Mouse (Mus musculus) heart, postnatal 25 days (tissue): ENCODE measurements around the gene Drg1. TPM values are rescaled to one million over a fixed set of nuclear protein-coding genes. Genes with fewer than 3 reads are reported as not detected.
"Not testable (repeated sequence)": the region's sequence is repeated elsewhere in the genome, so short reads cannot be mapped to it uniquely, and the experiment has no call there.

Experiments used
- DNase-seq: peaks from one replicate; pipeline ENCODE4 v3.0.0; 2022; ENCODE audit warnings: low spot score
- intact Hi-C: fragments of 180-260 bp; cut with DNase I; formaldehyde crosslinking; loops from one replicate; pipeline ENCODE4 v1.15.1; 2025
- total RNA-seq, 2 experiments: library from RNA; stranded (reverse); gene quantifications; 2 replicates each; pipeline ENCODE4 v1.2.3; 2021

Drg1 gene
- total RNA-seq, 2 experiments from 2014 or later = 58.0 to 65.0 TPM

DNA sequence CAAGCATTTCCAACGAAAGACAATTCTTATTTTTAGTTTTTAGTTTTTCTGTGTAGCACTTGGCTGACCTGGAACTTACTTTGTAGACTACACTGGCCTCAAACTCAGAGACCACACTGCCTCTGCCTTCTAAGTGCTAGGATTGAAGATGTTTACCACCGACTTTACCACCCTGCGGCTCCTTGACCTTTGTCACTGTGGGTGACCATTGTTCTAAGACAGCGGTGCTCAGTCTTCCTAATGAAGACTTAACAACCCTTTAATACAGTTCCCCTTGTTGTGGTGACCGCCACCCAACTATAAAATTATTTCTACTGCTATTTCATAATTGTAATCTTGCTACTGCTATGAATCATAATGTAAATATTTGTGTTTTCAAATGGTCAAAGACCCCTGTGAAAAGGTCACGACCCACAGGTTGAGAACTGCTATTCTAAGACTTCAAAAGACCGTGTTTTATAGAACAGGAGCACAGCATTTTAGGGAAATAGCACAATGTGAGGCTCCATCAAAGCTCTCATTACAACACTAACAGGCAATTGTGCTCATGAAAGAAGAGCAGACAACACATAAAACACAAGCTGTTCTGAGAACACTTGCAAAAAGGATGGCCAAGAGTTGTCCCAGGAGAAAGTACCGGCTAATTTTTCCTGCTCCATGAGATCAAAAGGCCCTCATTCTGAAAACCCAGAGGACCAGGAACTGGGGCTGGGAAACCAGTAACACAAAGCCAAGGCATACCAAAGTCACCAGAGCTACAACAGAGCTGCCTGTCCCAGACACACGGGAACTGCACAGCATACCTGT lies 120.7 kb downstream of the Drg1 start:
- DNase-seq, intact Hi-C loops: not testable (repeated sequence)

DNA sequence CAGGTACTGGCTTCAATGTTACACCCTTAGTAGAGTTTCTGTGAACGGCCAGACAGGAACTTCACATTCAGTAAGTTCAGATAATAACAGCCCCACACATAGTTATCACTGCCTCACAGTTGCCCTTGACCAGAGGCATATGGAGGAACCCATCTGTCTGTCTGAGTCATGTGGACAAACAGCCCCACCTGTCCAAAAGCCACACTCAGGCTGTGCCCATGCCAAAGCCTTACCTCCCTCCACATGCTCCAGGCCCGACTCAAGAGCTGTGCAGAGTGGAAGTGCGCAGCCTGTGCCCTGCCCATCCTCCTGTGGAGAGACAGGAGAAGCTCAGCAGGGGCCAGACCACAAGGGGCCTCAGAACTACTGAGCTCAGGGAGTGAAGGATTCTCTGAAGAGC lies 122.2 kb downstream of the Drg1 start:
- DNase-seq, intact Hi-C loops: not testable (repeated sequence)

DNA sequence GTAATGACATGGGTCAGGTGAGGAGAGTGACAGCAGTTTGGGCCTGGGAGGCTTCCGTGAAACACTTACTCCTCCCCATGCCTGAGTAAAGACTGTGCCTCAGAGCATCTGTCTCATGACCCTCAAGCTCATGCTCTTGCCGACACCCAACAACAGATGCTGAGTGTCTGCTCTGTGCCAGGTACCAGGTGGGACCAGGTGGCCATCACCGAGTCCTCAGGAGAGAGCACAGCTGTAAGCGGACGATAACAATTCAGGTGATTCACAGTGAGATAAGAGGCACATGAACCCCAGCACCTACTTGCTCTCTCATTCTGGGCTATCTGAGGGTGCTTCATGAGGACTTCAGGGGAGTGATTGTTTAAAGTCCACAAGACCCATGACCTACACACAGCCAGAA lies 123.8 kb downstream of the Drg1 start:
- intact Hi-C loops = not testable (repeated sequence)
- DNase-seq = peak; percentile 90

DNA sequence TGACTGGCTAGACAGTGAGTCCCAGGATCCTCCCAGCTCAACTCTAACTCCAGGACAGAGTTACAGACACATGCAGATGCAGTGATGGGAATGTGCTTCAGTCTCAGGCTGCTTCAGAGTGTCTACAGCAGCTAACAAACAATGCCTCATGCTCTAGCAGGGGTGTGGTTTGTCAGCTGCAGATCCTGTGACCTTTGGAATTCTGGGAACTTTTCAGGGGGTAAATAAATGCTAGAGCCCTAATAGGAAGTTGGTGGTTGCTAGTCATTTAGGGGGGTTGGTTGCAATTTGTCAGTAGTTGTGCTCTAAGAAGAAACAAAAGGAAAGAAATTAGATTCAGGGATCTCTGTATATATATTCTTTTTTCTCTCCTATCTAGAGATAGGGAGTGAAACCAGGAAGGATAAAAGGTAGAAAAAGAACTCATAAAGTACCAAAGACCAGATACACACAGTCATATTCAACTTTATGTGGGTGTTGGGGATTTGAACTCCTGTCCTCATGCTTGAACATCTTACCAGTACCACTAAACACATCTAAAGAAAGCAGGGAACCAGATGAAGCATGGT lies 125.2 kb downstream of the Drg1 start:
- DNase-seq, intact Hi-C loops: not testable (repeated sequence)

DNA sequence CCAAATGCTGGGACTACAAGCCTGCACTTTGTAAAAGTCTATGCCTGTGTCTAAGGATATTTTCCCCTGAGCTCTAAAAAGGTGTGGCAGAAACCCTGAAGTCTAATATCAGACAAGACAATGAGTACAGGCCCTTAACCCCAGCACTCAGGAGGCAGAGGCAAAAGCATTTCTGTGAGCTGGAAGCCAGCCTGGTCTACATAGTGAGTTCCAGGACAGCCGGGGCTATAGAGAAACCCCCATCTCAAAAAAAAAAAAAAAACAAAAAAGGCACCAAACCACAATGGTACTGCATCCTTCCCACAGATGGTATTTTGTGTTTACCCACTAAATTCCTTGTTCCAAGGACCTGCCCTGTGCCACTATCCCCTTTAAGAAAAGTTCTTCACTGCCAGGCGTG lies 127.9 kb downstream of the Drg1 start:
- DNase-seq = peak; percentile 55
- intact Hi-C loops = not testable (repeated sequence)

Other genes starting within 250 kb of the Drg1 start
- gene Sfi1, start 73.0 kb downstream of the Drg1 start, total RNA-seq = 10 to 100 TPM; 19.1 to 21.7 TPM
- gene Eif4enif1, start 64.0 kb downstream of the Drg1 start, total RNA-seq = 10 to 100 TPM; 42.1 to 45.1 TPM
- 10 to 100 TPM; 25.6 to 26.4 TPM for gene Patz1, start 22.5 kb upstream of the Drg1 start, total RNA-seq
- gene Pik3ip1, start 64.0 kb upstream of the Drg1 start, total RNA-seq = 10 to 100 TPM; 39.4 to 42.4 TPM
- 10 to 100 TPM; 17.2 to 18.5 TPM for gene Limk2, start 142.8 kb upstream of the Drg1 start, total RNA-seq
- gene Rnf185, start 185.9 kb upstream of the Drg1 start, total RNA-seq = 10 to 100 TPM; 19.5 to 20.2 TPM
- not detected for gene Pla2g3, start 221.9 kb upstream of the Drg1 start, total RNA-seq
- 10 to 100 TPM; 29.4 to 30.6 TPM for gene Inpp5j, start 238.4 kb upstream of the Drg1 start, total RNA-seq
- 10 to 100 TPM; 40.6 to 44.9 TPM for gene Selenom, start 248.3 kb upstream of the Drg1 start, total RNA-seq